Mouse (Mus musculus) adrenal gland, adult (tissue): ENCODE results near the gene Zfhx2.

Experiments
- DNase-seq, 2 experiments: peaks; one replicate each; pipeline ENCODE4 v3.0.0; 2022 to 2023; ENCODE audit warnings: low spot score in 1 of 2; ENCODE audit not compliant: inconsistent age in 2 of 2

Zfhx2 gene

GRCm38 (mm10) chr14:55092011-55092577, at the start of gene Zfhx2:
Zfhx2 (minus strand) TSS chr14:55092324.
- peak; percentile 95 to 98 for DNase-seq

- DNase-seq, result no peak
Observed at GRCm38 (mm10) chr14:55139313-55139712, 47.2 kb upstream of the Zfhx2 start.

GRCm38 (mm10) chr14:55135676-55136075, 43.6 kb upstream of the Zfhx2 start:
- DNase-seq, result no peak

GRCm38 (mm10) chr14:55126521-55126920, 34.4 kb upstream of the Zfhx2 start:
- DNase-seq, result no peak

GRCm38 (mm10) chr14:55125711-55126110, 33.6 kb upstream of the Zfhx2 start:
- DNase-seq, result peak; percentile 49 to 78

- no peak for DNase-seq
Observed at GRCm38 (mm10) chr14:55122359-55122758, 30.2 kb upstream of the Zfhx2 start.

GRCm38 (mm10) chr14:55121947-55122346, 29.8 kb upstream of the Zfhx2 start:
- peak; percentile 85 to 90 for DNase-seq

GRCm38 (mm10) chr14:55119421-55120134, 27.5 kb upstream of the Zfhx2 start:
- DNase-seq, result peak in 1 of 2 experiments; percentile 27

- DNase-seq, result peak; percentile 66 to 71
Observed at GRCm38 (mm10) chr14:55118852-55119251, 26.7 kb upstream of the Zfhx2 start.

GRCm38 (mm10) chr14:55116425-55117200, 24.5 kb upstream of the Zfhx2 start, which contains the start of gene Jph4:
Jph4 (minus strand) TSS chr14:55116935.
- DNase-seq, result peak in 1 of 2 experiments; percentile 46

GRCm38 (mm10) chr14:55115846-55116245, 23.7 kb upstream of the Zfhx2 start:
- peak in 1 of 2 experiments; percentile 39 for DNase-seq

GRCm38 (mm10) chr14:55114759-55115701, 22.9 kb upstream of the Zfhx2 start:
- DNase-seq, result peak; percentile 72 to 85

GRCm38 (mm10) chr14:55113975-55114645, 22.0 kb upstream of the Zfhx2 start:
- DNase-seq, result peak in 1 of 2 experiments; percentile 66

- peak in 1 of 2 experiments; percentile 22 for DNase-seq
Observed at GRCm38 (mm10) chr14:55113351-55113974, 21.3 kb upstream of the Zfhx2 start.

GRCm38 (mm10) chr14:55111720-55112119, 19.6 kb upstream of the Zfhx2 start:
- no peak for DNase-seq

- DNase-seq, result peak in 1 of 2 experiments; percentile 28
Observed at GRCm38 (mm10) chr14:55110076-55110475, 18.0 kb upstream of the Zfhx2 start.

- peak in 1 of 2 experiments; percentile 31 for DNase-seq
Observed at GRCm38 (mm10) chr14:55109048-55109873, 17.1 kb upstream of the Zfhx2 start.

- DNase-seq, result peak in 1 of 2 experiments; percentile 42
Observed at GRCm38 (mm10) chr14:55108202-55108870, 16.2 kb upstream of the Zfhx2 start.
